Mouse (Mus musculus): ENCODE measurements around the gene Tnfrsf25.
A peak's percentile ranks its signal among the peaks of the same experiment; 100 is the strongest.

The Tnfrsf25 gene

DNA sequence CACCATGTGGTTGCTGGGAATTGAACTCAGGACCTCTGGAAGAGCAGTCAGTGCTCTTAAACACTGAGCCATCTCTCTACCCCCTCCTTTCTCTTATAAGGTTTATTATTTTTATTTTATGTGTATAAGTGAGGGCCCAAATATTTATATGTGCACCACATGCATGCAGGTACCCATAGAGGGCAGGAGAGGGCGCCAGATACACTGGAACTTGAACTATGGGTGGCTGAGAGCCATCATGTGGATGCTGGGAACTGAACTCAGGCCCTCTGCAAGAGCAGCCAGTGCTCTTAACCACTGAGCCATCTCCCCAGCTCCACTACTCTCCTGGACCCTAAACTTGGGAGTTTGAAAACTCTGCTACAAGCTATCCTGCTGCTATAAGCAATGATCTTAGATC lies 27.9 kb downstream of the Tnfrsf25 start:
- no peak for DNase-seq (ENCODE audit: low spot score)

DNA sequence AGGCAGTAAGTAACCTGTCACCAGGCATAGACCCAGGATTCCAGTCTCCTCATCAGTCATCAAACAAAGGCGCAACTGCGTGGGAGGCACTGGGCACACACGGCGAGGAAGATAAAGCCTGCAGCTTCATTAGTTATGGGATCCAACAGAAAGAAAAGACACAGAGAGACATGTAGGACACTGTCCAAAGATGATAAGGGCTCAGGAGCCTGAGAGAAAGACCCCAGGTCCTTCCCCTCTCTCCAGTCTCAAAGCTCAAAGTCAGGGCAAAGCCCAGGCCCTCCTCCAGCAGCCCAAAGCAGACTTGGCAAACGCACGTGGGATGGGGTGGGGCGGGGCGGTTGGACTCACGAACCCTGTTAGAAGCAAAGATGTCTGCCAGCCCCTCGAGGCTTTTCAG lies 29.7 kb downstream of the Tnfrsf25 start:
- DNase-seq (ENCODE audit: low spot score), result no peak

DNA sequence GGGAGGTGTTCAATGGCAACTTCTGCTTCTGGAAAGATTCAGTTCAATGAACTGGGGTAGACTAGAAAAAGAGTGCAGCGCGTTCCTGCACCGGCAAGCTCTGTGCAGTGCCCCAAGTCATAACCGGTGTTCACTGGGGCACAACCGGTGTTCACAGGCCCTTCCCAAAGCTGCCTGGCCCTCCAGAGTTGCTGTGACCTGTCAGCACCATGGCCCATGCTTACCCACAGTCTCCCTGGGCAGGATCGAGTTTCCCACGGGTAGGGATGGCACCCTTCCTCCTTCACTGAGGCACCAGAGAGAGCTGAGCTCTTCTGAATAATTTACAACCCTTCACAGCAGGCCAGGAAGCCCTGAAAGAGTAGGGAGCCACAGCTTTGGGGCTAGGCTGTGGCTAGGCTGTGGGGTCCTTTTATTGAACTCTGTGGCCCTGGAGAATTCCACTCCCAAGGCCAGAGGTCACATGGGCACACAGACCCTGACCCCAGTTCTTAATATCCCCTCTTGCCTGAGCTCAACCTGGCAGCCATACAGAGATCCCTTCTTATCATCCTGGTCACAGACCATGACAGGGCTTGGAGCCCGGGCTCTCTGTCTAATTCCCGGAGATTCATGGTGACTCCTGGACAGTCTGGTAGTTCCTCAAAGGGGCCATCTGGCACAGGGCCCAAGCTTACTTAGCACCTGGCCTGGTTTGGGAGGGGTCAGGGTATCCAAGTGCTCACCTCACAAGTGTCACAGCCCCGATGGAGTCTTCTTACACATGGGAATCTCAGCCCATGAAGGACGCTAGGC lies 30.5 kb downstream of the Tnfrsf25 start:
- DNase-seq (ENCODE audit: low spot score), result no peak

DNA sequence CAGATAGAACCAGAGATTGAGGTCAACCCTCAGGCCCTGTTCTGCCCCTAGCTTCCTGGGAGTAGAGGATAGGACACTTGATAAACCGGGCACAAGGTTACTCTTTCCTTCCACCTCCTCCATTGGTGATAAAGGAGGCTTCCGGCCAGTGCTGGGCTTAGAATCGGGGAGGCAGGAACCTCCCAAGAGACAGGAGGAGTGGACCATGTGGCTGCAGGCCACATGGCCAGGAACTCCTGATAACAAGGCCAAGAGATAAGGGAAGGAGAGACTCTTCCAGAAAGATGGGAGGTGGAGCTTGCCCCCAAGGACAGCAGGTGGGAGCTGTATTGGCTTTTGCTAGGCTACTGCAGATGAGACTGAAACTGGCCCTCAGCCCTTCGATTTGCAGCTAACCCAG lies 34.8 kb downstream of the Tnfrsf25 start:
- no peak for DNase-seq (ENCODE audit: low spot score)

DNA sequence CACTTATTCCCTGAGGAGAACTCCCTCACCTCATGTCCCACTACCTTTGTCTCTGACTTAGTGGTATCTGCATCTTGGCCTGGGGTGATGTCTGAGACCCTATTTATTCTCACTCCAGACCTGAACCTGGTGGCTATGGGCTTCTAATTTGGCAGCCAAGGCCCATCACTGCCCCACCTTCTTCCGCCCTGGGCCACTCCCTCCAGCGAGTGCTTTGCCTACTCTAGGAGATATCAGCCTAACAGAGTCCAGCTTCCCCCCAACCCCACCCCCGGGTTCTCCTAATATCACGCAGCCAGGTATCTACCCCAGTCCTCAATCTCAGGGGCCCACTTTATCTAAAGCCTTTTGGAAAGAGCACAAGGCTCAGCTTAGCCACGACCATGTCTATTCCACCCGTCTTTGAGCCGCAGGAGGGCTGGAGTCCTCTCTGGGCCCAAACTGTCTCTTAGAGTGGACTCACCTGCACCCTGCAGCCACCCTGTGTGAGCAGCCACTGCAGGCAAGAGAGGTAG lies 35.8 kb downstream of the Tnfrsf25 start:
- no peak for DNase-seq (ENCODE audit: low spot score)

DNA sequence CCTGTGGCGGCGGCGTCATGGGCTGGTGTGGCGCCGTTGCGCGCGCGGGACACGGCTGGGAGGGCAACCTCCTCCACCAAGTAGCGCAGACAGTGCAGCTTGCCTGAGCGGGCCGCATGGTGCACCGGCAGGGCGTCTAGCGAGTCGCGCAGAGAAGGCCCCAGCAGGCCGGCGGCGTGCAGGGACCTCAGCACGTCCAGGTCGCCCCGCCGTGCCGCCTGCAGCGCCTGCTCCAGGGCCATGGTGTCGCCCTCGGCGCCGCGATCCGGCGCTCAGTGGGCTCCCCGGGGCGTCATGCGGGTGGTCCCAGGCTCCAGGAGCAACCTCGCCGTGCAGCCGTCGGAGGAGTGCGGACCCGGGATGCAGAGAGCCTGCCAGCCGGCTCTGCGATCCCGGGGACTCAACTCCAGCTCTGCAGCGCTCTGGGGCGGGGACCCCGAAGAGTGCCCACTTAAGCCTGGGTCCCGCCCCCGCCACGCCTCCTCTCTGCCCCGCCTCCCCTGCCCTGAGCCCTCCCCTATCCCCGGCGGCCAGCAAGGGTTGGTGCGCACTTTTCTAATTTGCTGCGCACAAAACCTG lies 36.3 kb downstream of the Tnfrsf25 start, which contains the start of gene Espn:
Espn (minus strand) TSS at position 406 of the 579 bp plus-strand sequence.
- peak; percentile 85 for DNase-seq (ENCODE audit: low spot score)

DNA sequence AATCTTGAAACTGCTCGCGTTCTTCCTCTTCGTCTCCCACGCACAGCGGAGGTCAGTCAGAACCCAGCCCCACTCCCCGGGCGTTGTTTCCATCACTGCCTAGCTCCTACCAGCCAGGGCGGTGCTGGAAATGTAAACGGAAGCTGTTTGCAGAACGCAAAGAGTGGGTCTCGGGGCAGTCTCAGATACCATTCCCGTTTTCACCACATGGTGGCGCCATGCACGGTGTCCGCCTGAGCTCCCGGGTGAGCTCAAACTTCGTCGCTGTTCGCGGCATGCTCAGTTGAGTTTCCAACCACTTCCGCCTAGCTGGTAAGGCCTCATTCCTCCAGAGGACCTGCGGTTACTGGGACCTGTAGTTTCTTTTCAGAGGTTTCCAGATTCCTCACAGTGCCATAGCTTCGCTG lies 38.0 kb downstream of the Tnfrsf25 start:
- peak; percentile 73 for DNase-seq (ENCODE audit: low spot score)

DNA sequence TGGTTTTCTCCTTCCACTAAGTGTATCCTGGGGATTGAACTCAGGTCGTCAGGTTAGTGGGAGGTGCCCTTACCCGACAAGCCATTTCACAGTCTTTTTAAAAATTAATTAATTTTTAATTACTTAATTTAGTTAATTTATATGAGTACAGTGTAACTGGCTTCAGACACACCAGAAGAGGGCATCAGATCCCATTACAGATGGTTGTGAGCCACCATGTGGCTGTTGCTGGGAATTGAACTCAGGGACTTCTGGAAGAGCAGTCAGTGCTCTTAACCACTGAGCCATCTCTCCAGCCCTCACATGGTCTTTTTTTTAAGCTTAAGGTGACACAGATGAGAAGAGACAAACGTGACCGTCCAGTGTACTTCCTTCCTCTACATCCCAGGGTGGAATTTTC lies 39.3 kb downstream of the Tnfrsf25 start:
- no peak for DNase-seq (ENCODE audit: low spot score)

DNA sequence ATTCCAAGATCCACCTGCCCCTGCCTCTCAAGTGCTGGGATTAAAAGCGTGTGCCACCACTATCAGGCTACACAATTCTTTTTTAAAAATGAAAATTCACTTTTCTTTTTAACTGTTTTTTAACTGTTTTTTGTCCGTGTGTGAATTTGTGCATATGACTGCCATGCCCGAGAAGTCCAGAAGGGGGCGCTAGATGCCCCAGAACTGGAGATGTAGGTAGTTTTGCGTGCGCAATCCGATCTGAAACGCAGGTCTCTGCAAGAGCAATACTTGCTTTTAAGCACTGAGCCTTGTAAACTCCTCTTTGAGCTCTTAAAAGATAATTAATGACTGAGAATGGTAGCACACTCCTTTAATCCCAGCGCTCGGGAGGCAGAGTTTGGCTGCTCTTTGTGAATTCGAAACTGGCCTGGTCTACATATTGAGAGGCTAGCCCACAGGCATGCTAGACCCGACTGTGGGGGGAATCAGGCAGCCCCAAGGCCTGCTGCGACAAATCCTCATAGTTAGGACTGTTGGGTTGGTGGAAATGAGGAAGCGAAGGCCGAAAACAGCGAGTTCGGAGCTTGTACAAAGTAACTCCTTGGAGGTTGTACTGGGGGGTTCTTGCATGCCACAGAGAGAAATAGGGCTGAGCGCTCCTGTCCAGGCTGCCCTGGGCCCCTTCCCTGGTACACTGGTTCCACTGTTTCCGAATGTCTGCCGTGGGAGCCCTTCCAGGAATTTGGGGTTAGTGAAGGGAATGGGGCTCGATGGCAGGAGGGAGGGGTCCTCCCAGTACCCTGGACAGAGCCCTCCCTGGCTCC lies 42.2 kb downstream of the Tnfrsf25 start:
- no peak for DNase-seq (ENCODE audit: low spot score)

DNA sequence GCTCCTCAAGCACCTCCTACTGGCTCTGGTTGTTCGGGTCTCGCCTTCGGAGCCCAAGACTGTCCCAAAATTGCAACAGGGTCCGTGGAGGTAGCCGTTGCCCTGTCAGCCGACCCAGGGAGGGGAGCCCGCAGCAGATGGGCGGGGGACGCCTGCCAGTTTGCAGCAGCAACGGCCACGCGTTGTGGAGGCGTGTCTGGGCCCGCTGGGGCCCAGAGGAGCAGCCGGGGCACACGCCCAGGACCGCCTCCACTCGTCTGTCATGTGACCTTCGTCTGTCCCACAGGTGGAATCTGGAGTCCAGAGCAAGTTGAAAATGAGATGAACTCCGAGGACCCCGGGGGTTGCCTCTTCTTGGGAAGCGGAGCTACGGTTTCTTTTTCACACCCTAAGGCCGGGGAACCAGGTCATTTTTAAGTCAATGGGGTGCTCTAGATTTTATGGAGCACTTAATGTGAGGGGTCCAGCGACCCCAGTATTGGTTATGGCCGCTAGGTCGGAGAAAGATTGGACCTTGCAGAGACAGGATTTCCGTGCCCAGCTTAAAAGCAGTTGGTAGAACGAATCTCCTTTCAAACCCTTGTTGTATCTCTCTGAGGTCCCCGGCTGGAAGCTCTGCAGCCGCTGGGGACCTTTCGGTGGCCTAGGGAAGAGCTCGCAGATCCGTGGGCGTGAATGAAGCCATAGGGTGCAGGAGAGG lies 43.0 kb downstream of the Tnfrsf25 start, which contains the start of gene Hes2:
Hes2 (plus strand) TSS at position 283 of the 700 bp plus-strand sequence.
- no peak for DNase-seq (ENCODE audit: low spot score)

DNA sequence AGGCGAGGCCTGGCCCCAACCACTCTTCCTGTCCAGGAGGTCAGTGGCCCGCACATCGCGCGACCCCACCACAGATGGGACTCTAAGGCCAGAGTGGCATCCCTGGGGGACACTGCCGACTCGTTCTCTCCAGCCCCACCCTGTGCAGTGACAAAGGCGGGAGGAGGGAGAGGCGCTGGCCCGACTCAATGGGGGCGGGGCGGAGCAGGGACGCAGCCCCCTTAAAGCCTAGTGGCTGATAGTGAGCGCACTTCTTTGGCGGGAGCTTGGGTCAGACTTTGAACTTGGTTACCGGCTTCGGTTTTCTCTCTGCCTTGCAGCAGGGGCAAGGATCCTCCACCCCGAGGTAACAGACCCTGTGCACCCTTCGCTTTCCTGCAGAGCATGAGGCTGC lies 43.5 kb downstream of the Tnfrsf25 start:
- DNase-seq (ENCODE audit: low spot score), result no peak

DNA sequence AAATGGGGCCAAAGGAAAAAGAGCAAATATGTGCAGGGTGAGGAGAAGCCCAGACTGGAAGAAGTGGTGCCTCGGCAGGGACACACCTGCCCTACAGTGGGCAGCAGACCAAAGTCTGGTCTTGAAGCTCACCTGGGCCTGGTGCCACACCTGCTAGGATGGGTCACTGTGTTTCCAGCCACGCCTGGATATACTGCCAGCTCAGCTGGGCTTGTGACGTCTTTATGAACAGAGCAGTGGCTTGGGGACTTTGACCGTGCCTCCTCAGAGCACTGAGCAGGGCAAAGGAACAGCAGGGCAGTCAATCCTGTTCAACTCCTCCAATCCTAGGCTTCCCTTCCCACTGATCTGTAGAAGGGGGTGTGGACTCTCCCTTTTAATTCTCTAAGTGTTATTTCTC lies 45.0 kb downstream of the Tnfrsf25 start:
- no peak for DNase-seq (ENCODE audit: low spot score)

DNA sequence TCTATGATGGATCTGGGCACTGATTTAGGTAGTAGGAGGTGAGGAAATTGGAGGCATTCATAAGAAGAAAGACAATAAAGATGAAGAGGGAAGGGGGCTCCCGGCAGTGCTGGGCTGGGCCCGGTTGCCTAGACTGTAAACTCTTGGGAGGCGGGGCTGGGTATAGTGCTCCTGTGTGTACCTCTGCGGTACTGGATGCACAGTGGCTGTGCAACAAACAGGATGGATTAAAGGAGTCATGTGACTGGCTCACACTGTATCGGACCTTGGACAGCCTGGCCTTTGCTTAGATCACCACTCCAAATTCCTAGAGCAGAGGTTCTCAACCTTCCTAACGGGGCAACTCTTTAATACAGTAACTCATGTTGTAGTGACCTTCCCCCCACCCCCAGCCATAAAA lies 45.9 kb downstream of the Tnfrsf25 start:
- DNase-seq (ENCODE audit: low spot score), result no peak

DNA sequence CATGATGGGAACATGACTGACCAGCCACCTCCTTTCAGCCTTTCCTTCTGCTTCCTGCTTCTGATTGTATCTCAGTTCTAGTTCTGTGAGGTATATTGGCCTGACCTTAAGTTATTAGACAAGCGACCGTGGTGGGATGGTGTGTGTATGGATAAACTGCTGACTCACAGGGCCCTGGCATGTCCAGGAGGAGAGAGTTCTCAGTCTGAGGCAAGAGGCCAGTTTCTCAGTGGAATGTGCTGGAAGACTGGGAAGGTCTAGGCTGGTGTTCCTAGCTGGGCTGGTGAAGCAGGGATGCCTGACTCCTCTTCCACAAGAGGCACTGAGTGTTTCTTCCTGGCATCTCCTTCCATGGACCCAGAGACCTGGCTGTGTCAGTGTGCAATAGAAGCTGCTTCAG lies 47.0 kb downstream of the Tnfrsf25 start:
- no peak for DNase-seq (ENCODE audit: low spot score)

DNA sequence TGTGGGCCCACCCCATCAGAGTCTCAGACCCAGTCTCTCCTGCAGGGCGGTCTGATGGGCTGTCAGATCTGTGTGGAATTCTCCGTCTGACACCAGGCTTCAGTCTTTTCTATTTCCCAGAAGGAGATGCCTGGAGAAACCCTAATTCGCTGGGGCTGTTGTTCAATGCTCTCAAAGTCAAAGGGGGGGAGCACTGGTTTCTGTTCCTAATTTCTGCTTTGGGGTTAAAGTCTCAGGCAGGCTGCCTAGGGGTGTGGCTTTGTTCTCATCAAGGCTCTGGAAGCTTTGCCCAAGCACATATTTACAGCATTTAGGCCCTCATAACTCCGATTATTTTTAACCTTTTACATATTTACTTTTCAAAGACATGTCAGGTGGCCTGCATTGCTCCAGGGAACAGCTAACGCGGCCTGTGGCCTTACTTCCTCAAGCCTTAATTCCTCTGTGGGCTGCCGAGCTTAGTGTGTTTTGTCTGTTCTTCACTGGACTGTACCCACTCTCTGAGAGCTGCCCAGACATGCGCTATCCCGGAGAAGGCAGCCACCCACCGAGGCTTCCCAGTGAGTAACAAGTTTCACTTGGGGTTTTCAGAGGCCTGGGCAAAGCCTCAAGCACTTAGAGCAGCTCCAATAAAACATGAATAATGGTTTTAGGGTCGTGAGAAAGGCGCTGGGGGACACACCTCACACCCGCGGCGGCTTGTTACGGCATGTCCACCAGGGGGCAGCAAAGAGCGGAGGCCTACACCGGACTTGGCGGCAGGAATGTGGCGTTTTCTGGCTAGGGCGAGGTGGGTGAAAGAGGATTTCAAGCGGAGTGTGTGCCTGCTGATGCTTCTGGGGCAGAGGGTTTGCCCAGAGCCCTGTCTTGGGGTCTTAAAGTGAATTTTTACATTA lies 49.5 kb downstream of the Tnfrsf25 start:
- DNase-seq (ENCODE audit: low spot score), result no peak

DNA sequence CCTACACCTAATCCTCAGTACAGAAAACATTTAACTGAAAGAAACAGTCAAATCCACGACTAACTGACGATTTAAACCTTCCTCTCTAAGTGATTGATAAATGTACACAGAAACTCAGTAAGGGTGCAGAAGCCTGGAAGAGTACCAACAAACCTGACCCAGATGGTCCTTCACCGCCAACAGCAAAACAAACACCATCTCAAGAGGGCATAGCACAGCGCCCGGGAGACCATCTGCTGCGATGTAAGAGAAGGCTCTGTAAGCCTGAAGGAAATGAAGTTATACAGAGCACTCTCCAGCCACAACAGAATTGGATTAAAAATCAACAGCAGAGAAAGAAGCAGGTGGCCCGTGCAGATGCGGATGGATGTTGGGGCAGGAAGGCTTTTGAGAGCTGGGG lies 52.3 kb downstream of the Tnfrsf25 start:
- no peak for DNase-seq (ENCODE audit: low spot score)

DNA sequence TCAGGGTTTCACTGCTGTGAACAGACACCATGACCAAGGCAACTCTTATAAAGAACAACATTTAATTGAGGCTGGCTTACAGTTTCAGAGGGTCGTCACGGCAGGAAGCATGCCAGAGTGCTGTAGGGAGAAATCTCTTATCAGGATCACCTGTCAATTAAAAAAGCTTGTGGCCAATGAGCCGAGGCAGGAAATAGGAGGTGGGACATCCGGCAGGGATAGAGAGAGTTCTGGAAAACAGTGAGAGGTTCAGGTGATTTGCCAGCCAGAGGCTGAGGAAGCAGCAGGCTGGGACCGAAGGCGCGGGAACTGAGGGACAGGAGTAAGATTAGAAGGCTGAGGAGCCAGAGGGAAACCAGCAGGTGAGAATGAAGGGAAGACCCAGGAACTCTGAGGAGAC lies 53.4 kb downstream of the Tnfrsf25 start:
- DNase-seq (ENCODE audit: low spot score), result no peak
